Mouse (Mus musculus) neural tube, embryonic 10.5 days (tissue): ENCODE measurements at regions not wholly inside any gene's neighbourhood (a gene's known extent, or its start where the extent isn't known, plus 50 kb on each side); places are given as distances from the start of the nearest gene placed in this dataset.

Experiments
- DNase-seq: peaks from one replicate; pipeline ENCODE4 v3.0.0-alpha.2; 2017; ENCODE audit warnings: low spot score; ENCODE audit errors: extremely low spot score

GRCm38 (mm10) chr9:117870616-117871015, 169.7 kb upstream of the Azi2 start:
- no peak for DNase-seq

GRCm38 (mm10) chr9:117863944-117864343, 176.4 kb upstream of the Azi2 start:
- no peak for DNase-seq

- no peak for DNase-seq
Measured at GRCm38 (mm10) chr9:117863318-117863717, 177.0 kb upstream of the Azi2 start.

GRCm38 (mm10) chr9:117859580-117860045, 180.7 kb upstream of the Azi2 start:
- no peak for DNase-seq

GRCm38 (mm10) chr9:117843531-117843930, 196.8 kb upstream of the Azi2 start:
- no peak for DNase-seq

- no peak for DNase-seq
Measured at GRCm38 (mm10) chr9:117836696-117837380, 203.5 kb upstream of the Azi2 start.

GRCm38 (mm10) chr9:117833586-117833985, 203.9 kb upstream of the Rbms3 start:
- DNase-seq, result no peak

- DNase-seq, result no peak
Measured at GRCm38 (mm10) chr9:117814661-117815060, 184.9 kb upstream of the Rbms3 start.

- DNase-seq, result no peak
Measured at GRCm38 (mm10) chr9:117813216-117813615, 183.5 kb upstream of the Rbms3 start.

GRCm38 (mm10) chr9:117805812-117806211, 176.1 kb upstream of the Rbms3 start:
- DNase-seq, result no peak

GRCm38 (mm10) chr9:117784186-117784591, 154.5 kb upstream of the Rbms3 start:
- DNase-seq, result no peak

- DNase-seq, result no peak
Measured at GRCm38 (mm10) chr9:117754651-117755050, 124.9 kb upstream of the Rbms3 start.

- DNase-seq, result no peak
Measured at GRCm38 (mm10) chr9:117753466-117753865, 123.8 kb upstream of the Rbms3 start.

- DNase-seq, result no peak
Measured at GRCm38 (mm10) chr9:117744906-117745305, 115.2 kb upstream of the Rbms3 start.

- no peak for DNase-seq
Measured at GRCm38 (mm10) chr9:117729366-117729765, 99.7 kb upstream of the Rbms3 start.

GRCm38 (mm10) chr9:117720161-117720598, 90.5 kb upstream of the Rbms3 start:
- DNase-seq, result no peak

GRCm38 (mm10) chr9:117717346-117717745, 87.6 kb upstream of the Rbms3 start:
- DNase-seq, result no peak

- DNase-seq, result no peak
Measured at GRCm38 (mm10) chr9:117716476-117716875, 86.8 kb upstream of the Rbms3 start.

- no peak for DNase-seq
Measured at GRCm38 (mm10) chr9:117714741-117715675, 85.3 kb upstream of the Rbms3 start.

- no peak for DNase-seq
Measured at GRCm38 (mm10) chr9:117713121-117713520, 83.4 kb upstream of the Rbms3 start.

GRCm38 (mm10) chr9:117711793-117712192, 82.1 kb upstream of the Rbms3 start:
- no peak for DNase-seq

- no peak for DNase-seq
Measured at GRCm38 (mm10) chr9:117710966-117711365, 81.3 kb upstream of the Rbms3 start.
